Mouse (Mus musculus) erythroblast, adult 5-6 weeks (primary cell): ENCODE measurements around the gene Erbb2. TPM values are rescaled to one million over a fixed set of nuclear protein-coding genes. Genes with fewer than 3 reads are reported as not detected.

ENCODE experiments used
- ATAC-seq: replicated peaks from 2 replicates; pipeline ENCODE4 v1.8.0; 2016; ENCODE audit warnings: moderate number of reproducible peaks, mild to moderate bottlenecking, moderate TSS enrichment, inconsistent platforms; ENCODE audit not compliant: poor library complexity, low FRiP score, severe bottlenecking
- total RNA-seq, 2 experiments: library from RNA; stranded (forward) in 1 of 2; stranded (reverse) in 1 of 2; fragments of 150-400 nt in 1 of 2; fragments of 200-764, 138-1000 nt in 1 of 2; gene quantifications; 2 replicates each; pipeline versions ENCODE4 v1.2.3 to v1.2.4; 2015 to 2017; ENCODE audit warnings: low replicate concordance in 2 of 2

The Erbb2 gene
- total RNA-seq, 2 experiments from 2014 or later, result not detected

DNA sequence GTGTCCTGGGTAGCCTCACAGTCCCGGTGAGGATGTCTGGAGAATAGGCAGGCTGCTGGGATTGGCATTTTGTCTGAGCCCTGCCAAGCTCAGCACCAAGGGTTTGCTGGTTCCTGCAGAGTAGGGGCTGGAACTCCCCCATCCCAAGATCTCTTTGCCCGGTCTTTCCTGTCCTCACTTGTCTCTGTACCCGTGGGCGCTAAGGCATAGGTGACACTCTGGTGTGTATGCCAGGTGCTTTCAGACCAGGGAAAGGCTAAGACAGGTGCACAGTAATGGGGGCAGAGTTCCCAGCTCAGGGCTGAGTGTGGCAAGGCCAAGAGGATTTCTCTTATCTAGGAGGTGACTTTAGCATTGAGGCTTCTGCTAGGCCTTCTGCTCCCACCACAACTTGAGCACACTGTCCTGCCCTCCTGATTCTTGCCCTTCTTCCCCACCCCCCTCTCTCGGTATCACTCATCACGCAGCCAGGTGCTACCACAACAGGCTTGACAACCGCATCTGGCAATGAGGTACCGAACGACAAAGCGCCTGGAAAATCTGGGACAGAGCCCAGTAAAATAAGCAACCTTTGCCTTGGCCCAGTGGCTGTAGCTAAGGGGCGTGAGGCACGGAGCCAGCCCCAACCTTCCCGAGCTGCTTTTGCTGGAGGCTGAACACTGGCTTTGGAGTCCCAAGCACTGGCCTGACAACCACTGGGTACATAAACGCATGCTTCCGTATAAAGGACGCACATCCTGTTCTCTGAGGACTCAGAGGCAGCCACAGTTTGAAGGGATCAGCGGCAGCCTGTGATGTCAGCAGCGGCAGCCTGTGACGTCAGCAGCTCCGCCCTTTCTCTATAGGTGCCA lies 37.9 kb downstream of the Erbb2 start:
- ATAC-seq, result no peak

DNA sequence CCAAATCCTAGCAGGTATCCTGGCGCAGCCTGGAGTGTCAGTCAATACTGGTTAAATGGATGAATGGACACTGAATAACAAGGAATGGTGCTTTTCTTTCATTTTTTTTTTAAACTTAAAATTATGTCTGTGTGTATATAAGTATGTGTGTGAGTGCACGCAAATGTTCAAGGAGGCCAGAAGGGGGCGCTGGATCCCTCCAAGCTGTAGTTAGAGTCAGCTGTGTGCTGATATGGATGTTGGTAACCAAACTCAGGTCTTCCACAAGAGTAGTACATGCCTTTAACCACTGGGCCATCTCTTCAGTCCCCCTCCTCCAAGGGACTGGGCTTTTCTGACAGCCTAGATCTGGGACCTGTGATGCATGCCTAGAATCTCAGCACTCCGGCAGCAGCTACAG lies 43.2 kb downstream of the Erbb2 start:
- ATAC-seq, result no peak

DNA sequence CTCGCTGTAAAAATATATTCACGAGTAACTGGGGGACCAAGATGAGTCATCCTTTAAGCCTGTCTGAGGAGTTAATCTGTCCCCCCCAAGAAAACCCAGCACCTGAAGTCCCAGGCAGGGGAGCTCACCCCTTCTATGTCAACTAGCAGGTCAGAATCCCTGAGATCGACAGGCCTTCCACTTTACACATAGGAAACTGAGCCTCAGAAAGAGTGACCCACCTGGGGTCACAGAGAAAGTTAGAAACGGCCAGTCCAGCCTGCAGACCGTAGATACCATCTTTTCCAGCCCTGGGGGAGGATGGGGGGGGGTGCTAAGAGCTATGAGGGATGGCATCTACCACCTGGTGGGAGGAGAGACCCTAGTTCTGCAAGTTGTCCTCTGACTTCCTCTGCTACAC lies 44.3 kb downstream of the Erbb2 start:
- ATAC-seq, result no peak

DNA sequence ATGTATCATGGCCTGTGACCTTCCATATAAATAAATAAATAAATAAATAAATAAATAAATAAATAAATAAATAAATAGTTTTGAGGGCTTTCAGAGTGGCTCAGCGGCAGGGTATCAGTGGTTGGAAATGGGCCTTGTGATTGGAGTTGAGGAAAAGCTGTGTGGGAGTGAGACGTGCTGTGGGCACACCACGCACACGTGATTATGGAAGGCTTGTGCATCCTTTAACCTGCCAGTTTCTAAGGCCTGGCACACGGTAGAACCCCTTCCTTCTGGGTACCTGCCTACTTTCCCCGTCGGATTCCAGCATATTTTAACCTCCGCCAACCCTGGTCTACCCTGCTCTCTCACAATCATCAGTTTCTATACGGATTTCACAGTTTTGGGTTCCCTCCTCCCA lies 44.7 kb downstream of the Erbb2 start:
- no peak for ATAC-seq

DNA sequence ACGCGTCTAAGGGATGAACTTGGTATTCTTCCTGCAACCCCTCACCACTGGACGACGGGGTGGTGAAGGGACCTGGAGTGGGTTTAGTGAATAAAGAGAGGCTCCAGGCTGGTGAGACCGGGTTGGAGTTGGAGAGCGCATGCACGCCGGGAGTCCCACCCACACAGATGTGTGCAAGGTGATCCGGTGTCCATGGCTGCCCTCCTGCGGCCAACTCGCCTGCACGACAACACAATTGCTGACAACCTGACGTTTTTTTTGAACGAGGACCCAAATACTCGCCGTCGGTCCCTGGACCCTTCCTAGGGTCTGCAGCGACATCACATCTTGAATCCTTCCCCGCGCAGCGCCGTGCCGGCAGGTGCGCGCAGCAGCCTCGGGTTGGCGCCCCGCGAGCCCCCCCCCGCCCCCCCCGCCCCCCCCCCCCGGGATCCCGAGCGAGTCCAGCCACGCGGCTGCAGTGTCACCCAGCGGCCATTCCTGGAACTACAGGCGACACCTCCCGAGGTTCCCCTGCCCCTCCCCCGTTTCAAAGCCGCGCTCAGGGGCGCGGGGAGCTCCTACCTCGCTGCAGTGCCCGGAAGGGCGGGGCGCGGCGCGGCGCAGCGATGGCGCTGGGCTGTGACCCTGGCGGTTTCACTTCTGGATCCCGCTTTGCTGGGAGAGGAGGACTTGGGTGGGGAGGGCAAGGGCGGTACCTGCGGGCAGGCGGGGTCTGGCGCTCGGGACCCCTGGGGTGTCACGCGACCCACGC lies 45.3 kb downstream of the Erbb2 start:
- ATAC-seq, result no peak; the same call in 1 of the 2 replicates

DNA sequence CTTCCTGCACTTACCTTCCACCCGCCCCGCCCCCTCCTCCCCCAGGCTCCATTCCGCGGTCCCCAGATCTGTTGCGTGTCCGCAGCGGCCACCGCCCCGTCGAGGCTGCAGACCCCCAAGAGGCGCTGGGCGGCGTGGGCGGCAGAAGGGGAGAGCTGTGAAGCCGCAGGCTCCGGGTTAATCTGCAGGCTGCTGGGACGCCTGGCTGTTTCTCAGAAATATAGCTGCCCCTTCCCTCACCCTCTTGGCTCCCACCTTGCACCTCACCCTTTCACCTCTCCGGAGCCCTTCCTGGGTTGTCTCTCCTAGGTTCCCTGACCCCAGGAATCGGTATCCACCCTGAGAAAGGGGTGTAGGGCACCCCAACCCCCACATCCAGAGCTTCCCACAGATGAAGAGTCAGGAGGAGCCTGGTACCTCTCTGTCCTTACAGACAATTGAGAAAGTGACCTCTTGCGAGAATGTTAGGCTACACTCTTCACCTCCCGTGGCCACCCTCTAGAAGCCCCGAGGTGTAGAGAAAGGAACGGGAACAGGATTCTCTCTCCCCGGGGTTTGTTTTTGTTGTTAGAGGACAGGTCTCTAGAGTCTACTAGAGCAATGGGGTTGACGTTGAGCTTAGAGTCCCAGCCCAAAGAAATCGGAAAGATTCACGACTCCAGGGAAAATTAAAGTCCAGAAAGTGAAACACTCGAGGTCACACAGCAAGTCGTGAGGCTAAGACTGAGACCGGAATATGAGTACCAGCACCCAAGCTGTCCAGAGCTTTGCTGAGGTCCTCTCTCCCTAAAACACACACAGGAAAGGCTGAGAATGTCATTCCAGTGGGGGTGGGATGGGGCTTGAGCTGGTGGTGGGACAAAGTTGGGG lies 46.1 kb downstream of the Erbb2 start:
- no peak for ATAC-seq

DNA sequence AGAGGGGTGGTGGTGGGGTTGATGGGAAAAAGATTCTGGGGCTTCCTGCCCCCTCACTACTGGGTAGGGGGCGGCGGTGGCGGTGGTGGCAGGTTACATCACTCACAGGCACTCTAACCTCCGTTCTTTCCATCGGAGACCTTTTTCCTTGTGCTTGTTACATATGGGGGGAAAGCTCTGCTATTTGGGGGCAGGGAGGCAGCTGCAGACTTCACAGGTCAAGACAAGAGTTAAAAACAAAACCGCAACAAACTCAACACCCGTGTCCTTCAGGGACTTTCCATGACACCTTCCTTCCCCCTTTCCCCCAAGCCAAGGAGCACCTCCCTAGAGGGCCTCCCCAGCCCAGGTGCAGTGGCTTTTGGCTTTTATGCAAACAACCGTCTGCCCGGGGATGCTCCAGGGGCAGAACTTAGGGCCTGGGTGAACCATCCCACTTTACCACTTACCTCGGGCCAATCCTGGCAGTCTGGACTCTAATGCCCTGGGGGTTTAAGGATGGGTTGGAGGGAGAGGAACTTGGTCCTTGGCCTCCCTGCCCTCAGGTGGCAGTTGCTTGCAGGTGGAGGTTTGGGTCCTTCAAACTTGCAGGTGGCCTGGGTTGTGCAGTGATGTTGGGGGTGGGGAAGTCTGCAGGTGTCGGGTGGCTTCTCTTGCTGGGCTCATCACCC lies 46.9 kb downstream of the Erbb2 start:
- no peak for ATAC-seq

DNA sequence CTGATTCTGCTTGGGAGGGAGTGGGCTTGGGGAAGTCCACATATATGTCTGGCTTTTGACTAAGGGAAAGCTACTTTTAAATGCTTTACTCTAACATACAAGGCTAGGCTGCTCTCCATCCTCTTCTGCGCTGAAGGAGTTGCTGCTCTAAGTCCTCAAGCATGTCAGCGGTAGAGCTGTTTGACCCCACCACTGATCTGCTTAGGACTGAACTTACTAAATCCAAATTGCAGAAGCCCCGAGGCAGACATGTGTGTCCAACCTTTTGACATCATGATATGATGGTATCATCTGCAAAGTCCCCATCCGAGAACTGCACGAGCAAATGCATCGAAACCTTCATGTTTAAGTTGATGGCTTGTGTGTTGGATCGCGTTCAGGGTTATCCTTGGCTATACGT lies 47.6 kb downstream of the Erbb2 start:
- no peak for ATAC-seq

DNA sequence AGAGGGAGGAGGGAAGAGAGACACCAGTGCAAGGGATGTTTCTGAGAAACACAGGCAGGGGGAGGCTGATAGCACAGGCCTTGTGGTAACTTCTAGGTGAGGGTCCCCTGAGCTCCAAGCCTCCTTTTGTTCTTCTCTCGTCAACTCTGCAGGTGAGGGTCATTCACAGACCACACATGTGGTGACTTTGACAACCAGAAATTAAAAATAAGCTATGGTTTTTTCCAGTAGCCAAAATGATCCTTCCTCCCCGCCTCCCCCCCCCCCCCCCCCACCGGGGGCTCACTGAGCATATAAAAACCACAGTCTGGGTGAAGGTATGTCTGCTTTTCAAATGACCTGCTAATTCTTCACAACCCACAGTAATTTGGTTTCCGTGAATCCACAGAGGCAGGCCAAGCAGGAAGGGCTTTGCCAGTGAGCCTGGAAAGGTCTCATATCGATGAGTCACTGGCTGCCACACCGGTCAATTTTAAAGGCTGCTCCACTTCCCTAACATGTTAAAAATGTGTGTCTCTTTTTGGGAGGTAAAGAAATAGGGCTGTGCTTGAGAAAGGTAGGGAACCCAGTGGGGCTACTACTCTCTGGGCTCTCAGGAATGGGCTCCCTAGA lies 48.9 kb downstream of the Erbb2 start:
- ATAC-seq, result no peak

DNA sequence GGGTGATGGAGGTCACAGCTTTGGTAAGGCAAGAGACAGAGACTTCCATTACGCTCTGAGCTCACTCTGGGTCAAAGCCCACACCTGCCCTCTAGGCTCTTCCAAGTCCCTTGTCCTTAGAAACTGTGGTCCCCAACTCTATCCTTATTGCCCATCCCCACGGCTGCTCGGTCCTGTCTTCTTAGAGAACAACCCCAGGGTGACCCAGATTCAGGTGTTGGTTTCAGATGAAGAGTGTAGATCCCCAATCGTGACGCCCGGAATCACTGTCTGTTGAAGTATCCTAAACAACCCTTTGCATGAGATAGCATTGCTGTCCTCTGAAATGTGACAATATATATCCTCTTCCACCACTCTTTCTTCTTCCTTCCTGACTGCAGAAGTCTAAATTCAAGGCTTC lies 50.0 kb downstream of the Erbb2 start:
- no peak for ATAC-seq

DNA sequence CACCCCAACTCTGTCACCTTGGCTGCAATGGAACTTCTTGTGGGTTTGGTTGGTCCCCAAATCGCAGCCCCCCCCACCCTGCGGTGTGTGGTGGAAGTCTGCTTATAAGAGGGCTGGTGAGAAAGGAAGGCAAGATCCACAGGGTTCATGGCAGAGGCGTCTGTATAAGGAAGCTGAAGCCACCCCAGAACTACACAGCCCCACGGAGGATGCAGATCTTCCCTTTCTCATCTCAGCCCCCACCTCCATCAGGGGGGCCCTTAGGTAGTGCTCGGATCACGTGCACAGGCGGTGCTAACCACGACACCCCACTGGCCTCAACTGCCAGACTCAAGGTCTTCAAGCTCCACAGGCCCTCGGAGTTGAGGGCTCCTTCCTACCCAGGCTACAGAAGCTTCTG lies 51.6 kb downstream of the Erbb2 start:
- ATAC-seq, result no peak

DNA sequence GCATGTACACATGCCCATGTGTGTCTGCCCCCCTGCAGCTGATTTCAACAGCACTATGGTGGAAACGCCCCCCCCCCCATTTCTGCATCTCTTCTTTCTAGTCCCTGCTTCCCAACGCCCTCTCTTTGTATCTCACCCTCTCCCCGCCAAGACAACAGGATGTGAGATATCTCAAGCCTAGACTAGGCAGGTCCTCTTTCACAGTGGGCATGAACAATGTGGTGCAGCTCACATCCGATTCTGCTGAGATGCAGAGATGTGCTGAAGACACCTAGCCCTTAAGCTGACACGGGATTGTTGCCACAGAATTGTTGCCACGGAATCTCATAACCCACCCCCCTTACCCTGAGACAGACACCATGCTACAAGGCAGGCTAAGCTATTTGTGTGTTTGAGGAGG lies 52.2 kb downstream of the Erbb2 start:
- ATAC-seq, result no peak

DNA sequence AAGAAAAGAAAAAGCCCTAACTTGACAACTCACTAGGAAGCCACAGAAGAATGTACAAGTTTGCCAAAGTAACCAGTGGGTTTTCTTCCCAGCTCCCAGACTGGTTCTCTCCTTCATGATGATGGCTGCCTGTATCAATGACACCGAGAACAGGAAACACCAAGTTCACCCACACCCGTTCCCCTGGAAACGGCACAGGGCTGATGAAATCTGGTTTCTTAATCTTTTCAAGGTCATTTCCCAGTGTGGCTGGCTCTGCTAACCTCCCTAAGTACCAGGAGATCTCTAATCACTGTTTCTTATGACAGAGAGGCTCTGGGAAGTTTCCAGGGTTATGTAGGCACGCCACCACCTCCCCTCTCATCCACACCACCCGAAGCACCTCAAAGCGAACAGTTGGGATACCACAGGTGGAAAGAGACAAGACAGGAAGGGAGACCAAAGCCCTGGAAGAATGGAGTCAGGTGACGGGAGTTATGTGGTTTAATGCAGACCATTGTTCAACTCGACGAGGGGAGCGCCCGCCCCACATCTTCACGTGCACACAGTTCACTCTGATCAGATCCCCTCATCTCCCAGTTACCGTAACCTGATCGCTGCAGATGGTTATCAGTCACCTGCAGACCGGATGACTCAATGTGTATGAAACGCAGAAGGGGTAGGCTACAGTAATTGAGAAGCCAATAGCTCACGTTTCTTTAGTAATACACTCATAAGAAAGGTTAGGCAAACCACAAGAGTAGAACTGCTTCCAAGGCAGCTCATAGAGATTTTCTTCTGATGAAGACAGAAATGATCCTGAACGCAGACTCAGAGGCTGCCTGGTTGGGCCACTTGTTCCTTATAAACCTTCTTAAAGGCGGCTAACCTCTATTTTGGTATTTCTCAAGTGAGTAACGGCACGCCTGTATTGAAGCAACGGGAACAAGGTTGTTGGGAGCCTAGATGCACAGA lies 57.8 kb downstream of the Erbb2 start:
- ATAC-seq, result no peak

DNA sequence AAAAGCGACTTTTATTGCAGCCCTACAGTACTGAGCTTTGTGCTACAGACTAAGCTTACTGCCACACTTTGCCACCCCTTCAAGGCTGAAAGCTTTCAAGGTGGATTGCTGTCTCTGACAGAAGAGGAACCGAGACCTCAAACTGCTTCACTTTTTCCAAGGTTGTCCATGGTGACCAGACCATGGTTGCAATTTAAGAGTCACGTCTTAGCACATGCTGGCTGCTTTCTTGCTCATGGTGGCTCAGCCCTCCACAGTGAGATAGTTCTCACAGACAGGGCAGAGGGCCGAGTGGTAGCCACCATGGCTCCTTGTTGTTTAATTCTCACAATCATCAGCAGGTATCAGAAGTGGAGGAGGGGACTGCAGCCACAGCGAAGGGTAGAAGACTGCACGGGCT lies 58.5 kb downstream of the Erbb2 start:
- ATAC-seq, result no peak

DNA sequence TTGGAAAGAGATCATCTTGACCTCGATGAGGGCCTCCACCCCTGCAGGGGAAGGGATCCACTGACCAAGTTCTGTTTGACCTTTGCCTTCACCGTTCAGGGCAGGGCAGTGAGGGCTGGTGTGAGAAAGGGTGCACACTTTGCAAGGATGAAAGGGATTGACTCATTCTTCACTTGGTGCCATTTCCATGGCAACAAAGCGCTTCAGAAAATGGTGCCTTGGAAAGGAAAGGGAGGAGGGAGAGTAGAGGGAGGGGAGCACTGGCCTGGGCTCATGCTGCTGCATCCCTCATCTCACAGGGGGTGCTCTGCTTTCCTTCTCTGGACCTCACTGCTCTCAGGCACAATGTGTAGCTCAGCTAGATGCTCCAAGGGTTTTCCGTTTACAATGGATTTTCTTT lies 60.4 kb downstream of the Erbb2 start:
- no peak for ATAC-seq

DNA sequence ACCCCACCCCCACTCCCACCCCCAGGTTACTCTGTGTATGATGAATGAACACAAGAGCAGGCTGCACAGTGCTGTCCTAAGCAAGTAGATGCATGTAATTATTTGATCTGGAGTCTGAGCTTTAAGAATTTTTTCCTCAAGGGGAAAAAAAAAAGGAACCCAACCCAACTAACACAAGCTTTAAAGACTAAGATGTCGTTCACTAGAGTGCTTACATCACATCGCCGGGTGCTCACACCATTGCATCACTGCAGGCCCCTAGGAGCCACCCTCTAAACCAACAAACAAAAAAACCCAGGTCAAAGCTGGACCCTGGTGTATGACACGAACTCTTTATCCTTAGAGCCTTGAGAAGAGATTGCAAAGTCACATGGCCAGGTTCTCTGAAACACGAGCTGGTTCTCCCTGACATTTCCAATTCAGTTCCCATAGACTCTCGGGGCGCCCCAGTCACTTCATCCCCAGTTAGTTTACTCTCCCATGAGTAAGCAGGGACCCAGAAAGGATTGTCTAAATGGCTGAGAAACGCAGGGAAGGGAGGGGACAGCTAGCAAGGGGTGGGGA lies 61.7 kb downstream of the Erbb2 start:
- ATAC-seq, result no peak

DNA sequence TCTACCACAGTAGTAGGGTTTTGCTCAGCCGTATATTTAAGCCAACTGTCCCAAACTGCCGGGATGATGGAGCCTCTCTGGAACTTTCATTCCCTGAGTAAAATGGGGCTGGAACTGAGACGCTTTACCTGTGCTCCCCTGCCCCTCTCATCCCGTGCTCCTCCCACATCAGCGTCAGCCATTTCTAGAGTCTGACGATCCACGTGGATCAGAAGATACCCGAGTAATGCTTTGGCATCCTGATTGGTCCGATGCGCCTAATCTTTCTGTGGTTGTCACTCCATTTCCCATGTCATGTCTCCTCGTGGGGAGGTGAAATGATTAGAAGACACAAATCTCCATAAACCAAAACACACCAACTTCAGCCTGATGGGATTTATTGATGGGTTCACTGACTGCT lies 62.7 kb downstream of the Erbb2 start:
- no peak for ATAC-seq
